Mouse (Mus musculus): Measurements from ENCODE around the gene Rgs21. TPM values are rescaled to one million over a fixed set of nuclear protein-coding genes. Genes with fewer than 3 reads are reported as not detected.

The Rgs21 gene
- total RNA-seq, 1 experiment from 2014 or later, result not detected

Other genes with a start within 250 kb of the Rgs21 start
- gene Rgs18, start 207.8 kb upstream of the Rgs21 start, total RNA-seq (2017), result 179 and 213 TPM in 2 replicates

Data from hematopoietic stem cell, adult 5-6 weeks (primary cell).